ENCODE assay signal across 26 mouse cellular contexts in genomic region chr6:135714906-135715305, GRCm38 (mm10).
A peak's percentile ranks its signal among the peaks of the same experiment; 100 is the strongest.
DNase-seq lines count a peak whose midpoint lies in the region; ATAC-seq and TF ChIP-seq lines count a peak whose summit lies in the region.
"Had no signal": no experiment of that assay in that cellular context is flagged by ENCODE, and none has a peak within 500 bp of the region (broad histone marks: within the 10 kb centered on the region; RNA-seq: fewer than 3 reads in every experiment).

No protein-coding gene starts in this region.

- H3K9ac ChIP-seq in ES-E14 (ENCODE audit: insufficient read depth, low read depth, low read length, poor library complexity, severe bottlenecking) = no peak overlapping the region; the same call in 1 of the 2 replicates
- H3K9ac ChIP-seq in forebrain, embryonic 16.5 days (replicated peaks; ENCODE audit: low read depth, low read length) = no peak overlapping the region
- H3K9ac ChIP-seq: embryonic facial prominence, embryonic 13.5 days; embryonic facial prominence, embryonic 15.5 days; forebrain, embryonic 13.5 days; forebrain, postnatal 0 days had no signal

- TF ChIP-seq CTCF in layer of hippocampus, adult 2 months (conservative IDR thresholded peaks at IDR 0.05) = no peak

- no peaks in the 10 kb centered on the region for H3K9me3 ChIP-seq in ES-E14 (ENCODE audit: control insufficient read depth, insufficient read depth, low read depth, low read length)
- no peaks in the 10 kb centered on the region for H3K9me3 ChIP-seq in forebrain, embryonic 16.5 days (ENCODE audit: control insufficient read depth, low read length)
- H3K9me3 ChIP-seq: embryonic facial prominence, embryonic 13.5 days; embryonic facial prominence, embryonic 15.5 days; forebrain, embryonic 13.5 days had no signal

- H3K4me1 ChIP-seq in ES-E14 (ENCODE audit: control insufficient read depth in 2 of 2, insufficient read depth in 2 of 2, low read length in 2 of 2, poor library complexity in 1 of 2) = peaks cover 9 to 17% of the 10 kb centered on the region in 2 experiments; a peak in 3 of 4 replicates
- H3K4me1 ChIP-seq in forebrain, embryonic 16.5 days (replicated peaks; ENCODE audit: control insufficient read depth, insufficient read depth, low read length) = no peaks in the 10 kb centered on the region
- H3K4me1 ChIP-seq: embryonic facial prominence, embryonic 13.5 days; embryonic facial prominence, embryonic 15.5 days; forebrain, embryonic 13.5 days had no signal

- H3K4me2 ChIP-seq in forebrain, embryonic 16.5 days (ENCODE audit: low read length) = no peak overlapping the region
- H3K4me2 ChIP-seq: embryonic facial prominence, embryonic 13.5 days; embryonic facial prominence, embryonic 15.5 days; forebrain, embryonic 13.5 days had no signal

- H3K4me3 ChIP-seq in layer of hippocampus, adult 2 months = no peak overlapping the region
- no peak overlapping the region; a peak in 1 of 4 replicates for H3K4me3 ChIP-seq in ES-E14 (ENCODE audit: insufficient read depth in 1 of 2, low read depth in 1 of 2, low read length in 2 of 2, poor library complexity in 1 of 2, severe bottlenecking in 1 of 2)
- no peak overlapping the region for H3K4me3 ChIP-seq in forebrain, embryonic 16.5 days (replicated peaks; ENCODE audit: low read length)
- H3K4me3 ChIP-seq: embryonic facial prominence, embryonic 13.5 days; embryonic facial prominence, embryonic 15.5 days; erythroblast, embryonic 14.5 days; forebrain, embryonic 13.5 days had no signal

- 0 out of 2 replicates have a peak overlapping the region, but pooled peaks have one; percentile 39 for H3K27ac ChIP-seq in layer of hippocampus, adult 2 months
- peak overlapping the region; percentile 90; the same call in 1 of the 2 replicates for H3K27ac ChIP-seq in ES-E14 (ENCODE audit: insufficient read depth, low read depth, low read length, poor library complexity, severe bottlenecking)
- H3K27ac ChIP-seq in forebrain, embryonic 16.5 days (ENCODE audit: low read length) = no peak overlapping the region
- H3K27ac ChIP-seq: embryonic facial prominence, embryonic 13.5 days; embryonic facial prominence, embryonic 15.5 days; forebrain, embryonic 13.5 days had no signal

- WGBS in forebrain, embryonic 16.5 days = 12% methylated on average over 4 of the region's 4 CpGs

- DNase-seq in embryo, embryonic 10.5 days (ENCODE audit: low spot score) = peak; percentile 4
- no peak for DNase-seq in embryo, embryonic 10 days (ENCODE audit: low spot score)
- DNase-seq in layer of hippocampus, adult 2 months (ENCODE audit: low spot score in 2 of 2) = no peak
- no peak for DNase-seq in layer of hippocampus, adult 11-12 months (ENCODE audit: low spot score)
- DNase-seq in ES-E14 (ENCODE audit: low read depth, low spot score) = no peak
- DNase-seq in ZHBTc4 (ENCODE audit: low read depth, low spot score) = peak; percentile 36
- no peak for DNase-seq in ovary, postnatal 14 days (ENCODE audit: low spot score)
- DNase-seq: adrenal gland, adult 2 months; adrenal gland, postnatal 10 days; adrenal gland, postnatal 25 days; B cell, adult 2 months; cerebellum, adult 11 months; cerebellum, adult 18-20 months; cerebellum, adult 8-10 months; cerebellum, adult 9-11 months; cerebellum, postnatal 14 days; cerebellum, postnatal 36 days; embryo, embryonic 11 days; forebrain, postnatal 0 days had no signal

- ATAC-seq in forebrain, embryonic 16.5 days = no peak
- ATAC-seq: CD4-positive, CD25-positive, alpha-beta regulatory T cell, adult 4 months; forebrain, embryonic 13.5 days; forebrain, postnatal 0 days had no signal

- in situ Hi-C loops in ES-E14 (cut with MboI; ENCODE audit: low sequenced_read_pairs in 2 of 2, unreplicated experiment in 2 of 2) = no loop called here

- H3K36me3 ChIP-seq in ES-E14 (ENCODE audit: control insufficient read depth, insufficient read depth, low read length, poor library complexity, severe bottlenecking) = peaks cover 2% of the 10 kb centered on the region; the same call in 1 of the 2 replicates
- H3K36me3 ChIP-seq in forebrain, embryonic 16.5 days (ENCODE audit: control insufficient read depth, insufficient read depth) = no peaks in the 10 kb centered on the region
- H3K36me3 ChIP-seq: embryonic facial prominence, embryonic 13.5 days; embryonic facial prominence, embryonic 15.5 days had no signal

- H3K27me3 ChIP-seq in forebrain, embryonic 16.5 days (replicated peaks; ENCODE audit: control insufficient read depth, insufficient read depth, low read length) = no peaks in the 10 kb centered on the region
- H3K27me3 ChIP-seq: CH12.LX; embryonic facial prominence, embryonic 13.5 days; embryonic facial prominence, embryonic 15.5 days; forebrain, embryonic 13.5 days had no signal

TF ChIP-seq in ES-E14, 5 proteins besides CTCF, POLR2A, EP300 and RAD21:
- TF ChIP-seq ZNF384 (IDR thresholded peaks at IDR 0.05; ENCODE audit: low read depth, low read length) (no peak), CHD2 (IDR thresholded peaks at IDR 0.05; ENCODE audit: low read depth, low read length) (no peak), ZC3H11A (IDR thresholded peaks at IDR 0.05; ENCODE audit: borderline replicate concordance, low read depth, low read length) (no peak), MAFK (IDR thresholded peaks at IDR 0.05; ENCODE audit: insufficient read depth, low read depth, low read length) (no peak), HCFC1 (IDR thresholded peaks at IDR 0.05; ENCODE audit: borderline replicate concordance, insufficient read depth, low read length) (no peak)

Comparison
In these comparisons a context has a peak if more than half of its experiments do, and no peak if none do; other contexts are left out.
1. DNase-seq: peak in embryo, embryonic 10.5 days (single experiment) and ZHBTc4 (single experiment); none in embryo, embryonic 10 days (single experiment), layer of hippocampus, adult 2 months (0 of 2), layer of hippocampus, adult 11-12 months (single experiment), ES-E14 (single experiment) and ovary, postnatal 14 days (single experiment).